Mouse (Mus musculus) hematopoietic stem cell, adult 5-6 weeks (primary cell): ENCODE measurements around the gene Snd1. TPM values are rescaled to one million over a fixed set of nuclear protein-coding genes. Genes with fewer than 3 reads are reported as not detected.

Experiments
- ATAC-seq, 2 experiments: fragments of 125-278 bp in 1 of 2; replicated peaks in 1 of 2; 2 replicates each; pipeline ENCODE4 v1.8.0; 2016 to 2017; ENCODE audit warnings: inconsistent platforms in 2 of 2, mild to moderate bottlenecking in 2 of 2, moderate number of reproducible peaks in 2 of 2, low read depth in 1 of 2, moderate TSS enrichment in 1 of 2; ENCODE audit not compliant: low FRiP score in 2 of 2, poor library complexity in 2 of 2, severe bottlenecking in 2 of 2, insufficient read depth in 1 of 2, low TSS enrichment in 1 of 2
- total RNA-seq: library from RNA; stranded (forward); fragments of 172-1452, 232-1000 nt; gene quantifications from 2 replicates; pipeline ENCODE4 v1.2.3, GENCODE M21; 2017

Gene Snd1
- total RNA-seq, 1 experiment from 2014 or later = 229 TPM

GRCm38 (mm10) chr6:28781696-28782095, 306.8 kb downstream of the Snd1 start:
- no peak for ATAC-seq

- no peak for ATAC-seq
Measured at GRCm38 (mm10) chr6:28783082-28783647, 308.2 kb downstream of the Snd1 start.

DNA sequence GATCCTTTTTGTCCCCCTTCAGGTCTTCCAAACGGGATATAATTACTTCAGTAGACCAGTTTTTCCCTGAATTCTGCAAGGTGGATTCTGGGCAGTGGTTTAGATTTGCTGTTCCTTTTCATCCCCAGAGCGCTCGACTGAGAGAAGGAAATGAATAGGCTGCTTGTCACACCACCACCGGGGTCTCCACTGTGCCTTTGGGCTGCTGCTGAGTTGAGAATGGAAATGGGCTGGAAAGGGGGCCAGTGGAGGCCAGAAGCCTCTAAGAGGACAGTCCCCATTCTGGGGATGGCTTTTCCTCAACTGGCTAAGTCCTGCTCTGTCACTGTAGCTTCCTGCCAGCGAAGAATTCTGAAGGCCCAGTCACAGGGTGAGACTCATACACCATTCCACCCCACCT, 309.0 kb downstream of the Snd1 start:
- no peak for ATAC-seq

DNA sequence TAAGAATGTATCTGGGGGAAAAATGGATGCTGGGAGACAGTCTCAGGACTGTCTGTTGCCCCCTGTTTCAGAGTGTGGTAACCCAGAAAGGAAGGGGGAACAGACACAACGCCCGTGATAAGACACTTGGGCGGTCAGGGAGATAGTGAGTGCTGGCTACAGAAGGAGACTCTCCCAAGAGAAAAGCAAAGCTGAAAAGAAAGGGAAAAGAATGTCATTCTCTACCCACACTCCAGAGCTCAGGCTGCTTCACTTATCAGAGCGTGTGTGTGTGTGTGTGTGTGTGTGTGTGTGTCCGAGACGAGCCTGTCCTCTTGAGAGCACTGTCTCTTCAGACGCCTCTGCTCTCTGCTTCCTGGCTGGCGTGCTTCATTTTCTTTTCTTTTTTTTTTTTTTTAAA, 310.8 kb downstream of the Snd1 start:
- no peak; a peak in 1 of 4 replicates for ATAC-seq

DNA sequence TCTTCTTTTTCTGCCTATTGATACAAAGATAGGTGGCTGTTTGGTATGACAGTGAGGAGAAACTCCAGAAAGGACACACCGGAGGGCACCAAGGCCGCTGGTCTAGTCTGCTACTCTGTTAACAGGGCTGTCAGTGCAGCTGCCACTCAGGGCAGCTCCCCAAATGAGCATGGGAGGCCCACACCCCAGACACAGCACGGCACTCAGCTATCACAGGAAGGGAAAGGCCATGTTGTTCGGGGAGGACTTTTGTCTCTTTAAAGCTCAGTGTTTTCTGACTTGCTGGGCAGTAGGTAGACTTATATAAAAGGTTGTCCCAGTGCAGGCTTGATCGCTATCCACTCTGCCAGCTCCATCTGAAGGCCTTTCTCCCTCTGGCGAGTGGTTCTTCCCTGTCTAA, 312.2 kb downstream of the Snd1 start:
- ATAC-seq = no peak

DNA sequence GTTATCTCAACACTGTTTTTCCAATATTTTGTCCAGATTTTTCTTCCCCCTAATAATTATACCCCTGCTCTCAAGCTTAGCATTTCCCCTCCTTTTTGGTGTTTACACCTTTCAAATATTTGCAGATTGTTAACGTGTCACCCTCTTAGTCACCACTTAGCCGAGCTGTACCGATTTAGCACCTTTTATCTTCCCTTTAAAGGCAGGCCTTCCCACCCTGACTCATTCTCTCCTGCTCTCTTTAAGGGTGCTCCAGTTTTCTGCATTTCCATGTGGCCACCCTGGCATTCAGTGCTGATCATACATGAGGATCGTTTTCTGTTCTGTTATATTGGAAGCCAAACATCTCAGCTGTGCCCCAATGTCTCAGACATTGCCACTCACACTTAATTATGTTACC, 314.7 kb downstream of the Snd1 start:
- no peak for ATAC-seq

- ATAC-seq = no peak
Measured at GRCm38 (mm10) chr6:28791183-28791582, 316.2 kb downstream of the Snd1 start.

DNA sequence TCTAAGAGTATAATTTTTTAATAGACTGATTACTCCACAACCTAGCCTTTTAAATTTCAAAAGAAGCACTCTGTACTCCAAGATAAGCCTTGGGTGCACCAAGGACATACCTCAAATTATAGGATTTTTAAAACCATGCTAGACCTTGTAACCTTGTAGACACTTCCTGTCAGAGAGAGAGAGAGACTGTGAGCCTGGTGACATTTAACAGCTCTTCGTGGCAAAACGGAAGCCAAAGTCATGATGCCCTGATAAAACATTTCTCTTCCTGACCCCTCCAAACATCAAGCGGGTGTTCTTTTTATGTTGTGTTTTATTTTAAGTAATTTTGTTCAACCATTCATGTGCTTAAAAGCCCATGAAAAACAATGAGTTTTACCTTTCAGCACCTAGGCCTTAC, 316.9 kb downstream of the Snd1 start:
- ATAC-seq = no peak

GRCm38 (mm10) chr6:28795380-28795779, 320.4 kb downstream of the Snd1 start:
- ATAC-seq = no peak

DNA sequence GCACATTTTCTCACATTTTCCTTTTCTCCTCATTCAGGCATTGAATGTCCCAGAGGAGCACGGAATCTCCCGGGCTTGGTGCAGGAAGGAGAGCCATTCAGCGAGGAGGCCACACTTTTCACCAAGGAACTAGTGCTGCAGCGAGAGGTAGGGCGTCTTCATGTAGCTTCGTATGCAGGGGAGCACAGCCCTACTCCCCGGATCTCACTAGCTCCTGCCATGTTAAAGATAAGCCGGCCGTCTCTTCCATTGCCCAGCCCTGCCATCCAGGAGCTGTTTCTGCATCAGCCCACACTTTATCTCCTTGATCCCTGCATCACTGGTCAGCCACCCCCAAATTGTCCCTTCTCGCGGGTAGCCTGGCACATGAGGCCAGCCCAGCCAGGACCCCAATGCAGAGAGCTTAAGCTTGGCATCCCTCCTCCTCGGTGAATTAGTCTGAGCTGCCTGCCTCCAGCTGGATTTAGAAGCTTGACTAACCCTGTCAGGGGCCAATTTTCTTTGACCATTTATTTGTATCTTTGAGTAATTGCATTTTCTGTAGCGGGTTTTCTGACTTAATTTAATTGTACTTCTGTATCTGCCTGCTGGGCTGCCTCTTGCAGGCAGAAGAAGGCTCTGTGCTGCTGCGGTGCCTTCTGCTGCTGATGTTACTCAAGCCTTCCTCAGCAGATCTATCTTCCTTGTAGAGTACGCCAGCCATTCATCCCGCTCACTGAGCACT, 321.0 kb downstream of the Snd1 start:
- no peak for ATAC-seq

- no peak for ATAC-seq
Measured at GRCm38 (mm10) chr6:28799818-28800217, 324.9 kb downstream of the Snd1 start.

DNA sequence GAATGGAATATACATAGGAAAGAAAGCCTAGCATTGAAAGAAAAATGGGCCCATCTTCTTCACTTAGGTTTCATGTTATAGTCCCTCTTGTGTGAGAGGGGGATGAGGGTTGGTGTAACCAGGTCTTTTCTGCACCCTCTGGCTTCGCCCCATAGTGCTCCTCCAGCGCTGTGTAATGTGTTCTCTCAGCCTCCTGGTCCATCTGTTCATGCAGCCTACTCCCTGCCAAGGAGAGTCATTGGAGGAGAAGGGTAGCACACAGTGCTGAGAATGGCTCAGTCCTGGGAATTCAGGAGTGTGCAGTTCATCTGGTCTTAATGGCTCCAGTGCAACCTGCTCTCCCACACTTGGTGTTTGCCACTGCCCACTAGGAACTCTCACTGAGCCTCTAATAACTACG, 326.0 kb downstream of the Snd1 start:
- no peak for ATAC-seq

- no peak for ATAC-seq
Measured at GRCm38 (mm10) chr6:28803678-28804279, 328.8 kb downstream of the Snd1 start.

GRCm38 (mm10) chr6:28804751-28805150, 329.8 kb downstream of the Snd1 start:
- ATAC-seq = no peak

DNA sequence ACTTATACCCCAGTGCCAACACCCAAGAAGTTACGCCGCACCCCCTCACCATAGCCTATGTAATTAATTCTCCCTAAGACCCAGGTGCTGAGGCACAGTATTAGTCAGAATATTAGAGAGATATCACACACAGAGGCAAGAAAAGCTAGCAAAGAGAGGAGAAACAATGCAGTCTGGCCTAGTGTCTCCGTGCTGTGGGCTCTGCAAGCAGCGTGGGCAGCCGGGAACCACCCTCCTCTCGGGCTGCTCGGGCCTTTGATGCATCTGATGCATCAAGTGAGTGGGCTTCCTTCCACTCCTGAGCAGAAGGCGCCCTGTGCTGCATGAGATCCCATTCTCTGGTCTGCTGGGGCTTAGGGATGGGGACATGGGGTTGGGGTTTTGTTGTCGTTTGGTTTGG, 338.1 kb downstream of the Snd1 start:
- ATAC-seq = no peak

DNA sequence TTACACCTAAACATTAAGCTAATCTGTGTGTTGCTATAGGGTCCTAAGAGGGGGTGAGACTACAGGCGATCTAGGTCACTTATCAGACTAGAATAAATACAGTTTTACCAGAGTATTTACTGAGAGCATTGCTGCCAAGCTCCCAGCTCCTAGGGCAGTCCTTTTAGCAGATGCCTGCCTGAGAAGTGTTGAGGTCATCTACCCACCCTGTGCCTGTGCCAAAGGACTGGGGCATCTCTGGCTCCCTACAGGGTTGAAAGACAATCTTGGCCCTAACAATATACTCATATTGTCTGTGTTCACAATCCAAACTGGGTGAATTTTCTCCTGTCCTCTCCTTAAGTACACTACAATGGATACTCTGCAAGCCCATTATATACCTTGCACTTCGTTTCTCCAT, 340.0 kb downstream of the Snd1 start:
- ATAC-seq = no peak

GRCm38 (mm10) chr6:28817039-28817438, 342.1 kb downstream of the Snd1 start:
- no peak for ATAC-seq

GRCm38 (mm10) chr6:28819509-28820358, 344.8 kb downstream of the Snd1 start:
- ATAC-seq = no peak
